Mouse (Mus musculus) small intestine, adult 2 months (tissue): Measurements from ENCODE around the gene Arfgap2. TPM values are rescaled to one million over a fixed set of nuclear protein-coding genes. Genes with fewer than 3 reads are reported as not detected.

Experiments
- H3K27ac ChIP-seq: fragments of 200-500 bp; 2 replicates; pipeline ENCODE4 v1.5.1; 2012; ENCODE audit warnings: low read depth, low read length, control low read depth, inconsistent platforms; ENCODE audit not compliant: insufficient read depth
- H3K27me3 ChIP-seq: fragments of 200-500 bp; 2 replicates; pipeline ENCODE4 v1.6.1; 2012; ENCODE audit warnings: mild to moderate bottlenecking, moderate library complexity, low read length, inconsistent platforms; ENCODE audit not compliant: control insufficient read depth, insufficient read depth
- H3K36me3 ChIP-seq: fragments of 200-500 bp; 2 replicates; pipeline ENCODE4 v1.6.1; 2012; ENCODE audit warnings: mild to moderate bottlenecking, low read length, control low read depth, inconsistent platforms; ENCODE audit not compliant: control insufficient read depth, insufficient read depth
- H3K4me1 ChIP-seq: fragments of 200-500 bp; 2 replicates; pipeline ENCODE4 v1.6.1; 2012; ENCODE audit warnings: low read length, inconsistent platforms, mixed read lengths; ENCODE audit not compliant: control insufficient read depth, insufficient read depth, insufficient read length
- H3K4me3 ChIP-seq: fragments of 200-500 bp; 2 replicates; pipeline ENCODE4 v1.5.1; 2012; ENCODE audit warnings: low read depth, mild to moderate bottlenecking, control low read depth, inconsistent platforms, low read length, moderate library complexity
- CTCF ChIP-seq: fragments of 200-500 bp; IDR thresholded peaks from 2 replicates; pipeline ENCODE4 v1.5.1; 2012; ENCODE audit warnings: low read depth, mild to moderate bottlenecking, control low read depth, inconsistent platforms, low read length, moderate library complexity, mixed read lengths; ENCODE audit not compliant: insufficient replicate concordance, insufficient read length; ENCODE audit errors: extremely low read depth
- POLR2A ChIP-seq: fragments of 200-500 bp; IDR thresholded peaks from 2 replicates; pipeline ENCODE4 v1.6.1; 2012; ENCODE audit warnings: low read depth, mild to moderate bottlenecking, control low read depth, inconsistent platforms, low read length, moderate library complexity
- WGBS: fragments of 180-500 bp; shearing (Covaris S2); methylation state at CpG from one replicate; pipeline ENCODE4 v1.1.7; 2018; 5-methylcytosine and 5-hydroxymethylcytosine counted together
- polyA plus RNA-seq: library from polyadenylated mRNA; depleted of rRNA; stranded (reverse); fragments of >200 nt; gene quantifications from 2 replicates; pipeline ENCODE4 v1.2.3, GENCODE M21; 2012

Arfgap2 gene
- polyA plus RNA-seq, 1 experiment: 34.6 TPM

GRCm38 (mm10) chr2:91263692-91264660 lies 798 bp upstream of the Arfgap2 start:
- no peak for TF ChIP-seq POLR2A
- TF ChIP-seq CTCF: no peak
- peak overlapping the region; percentile 76 for H3K4me3 ChIP-seq
- WGBS: 90% methylated on average over 17 of the region's 17 CpGs
- H3K27ac ChIP-seq: peak overlapping the region; percentile 78
- peaks cover 8% of the 10 kb centered on the region; the same call in 1 of the 2 replicates for H3K4me1 ChIP-seq
- H3K36me3 ChIP-seq: peaks cover 20% of the 10 kb centered on the region
- no peaks in the 10 kb centered on the region for H3K27me3 ChIP-seq

DNA sequence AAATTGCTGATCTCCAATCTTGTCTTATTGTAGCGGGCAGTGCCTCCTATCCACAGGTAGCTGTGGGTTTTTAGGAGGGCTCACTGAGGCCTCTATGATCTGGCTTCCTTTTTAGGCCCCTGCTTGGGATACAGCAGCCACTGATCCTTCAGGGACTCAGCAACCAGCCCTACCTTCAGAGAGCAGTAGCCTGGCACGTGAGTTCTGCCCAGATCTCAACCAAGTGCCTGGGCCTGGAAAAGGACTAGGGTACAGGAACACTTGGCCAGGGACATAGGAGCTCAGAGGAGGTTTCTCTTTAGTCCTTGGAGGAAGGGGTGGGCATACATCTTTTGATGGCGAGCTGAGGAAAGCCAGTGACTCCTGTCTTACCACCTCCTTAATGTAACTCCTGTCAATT lies 3.3 kb downstream of the Arfgap2 start:
- 98% methylated on average over 3 of the region's 3 CpGs for WGBS
- Histone ChIP-seq H3K4me3 (no peak overlapping the region), H3K27ac (no peak overlapping the region), H3K27me3 (no peaks in the 10 kb centered on the region), H3K4me1 (peaks cover 8% of the 10 kb centered on the region; the same call in 1 of the 2 replicates), H3K36me3 (peaks cover 54% of the 10 kb centered on the region)
- TF ChIP-seq CTCF (no peak), POLR2A (no peak)

GRCm38 (mm10) chr2:91268706-91269105 lies 3.9 kb downstream of the Arfgap2 start:
- no peaks in the 10 kb centered on the region for H3K27me3 ChIP-seq
- H3K36me3 ChIP-seq: peaks cover 61% of the 10 kb centered on the region
- TF ChIP-seq CTCF: no peak
- TF ChIP-seq POLR2A: no peak
- no peak overlapping the region for H3K4me3 ChIP-seq
- peaks cover 8% of the 10 kb centered on the region; the same call in 1 of the 2 replicates for H3K4me1 ChIP-seq
- H3K27ac ChIP-seq: no peak overlapping the region
- WGBS: 74% methylated on average over 2 of the region's 2 CpGs

- H3K27me3 ChIP-seq: no peaks in the 10 kb centered on the region
- TF ChIP-seq POLR2A (no peak), CTCF (no peak)
- peaks cover 70% of the 10 kb centered on the region for H3K36me3 ChIP-seq
- H3K4me3 ChIP-seq: no peak overlapping the region
- 90% methylated on average over 8 of the region's 8 CpGs for WGBS
- H3K4me1 ChIP-seq: peaks cover 4% of the 10 kb centered on the region; the same call in 1 of the 2 replicates
- H3K27ac ChIP-seq: no peak overlapping the region
Observed at GRCm38 (mm10) chr2:91269687-91270133, 4.9 kb downstream of the Arfgap2 start.

DNA sequence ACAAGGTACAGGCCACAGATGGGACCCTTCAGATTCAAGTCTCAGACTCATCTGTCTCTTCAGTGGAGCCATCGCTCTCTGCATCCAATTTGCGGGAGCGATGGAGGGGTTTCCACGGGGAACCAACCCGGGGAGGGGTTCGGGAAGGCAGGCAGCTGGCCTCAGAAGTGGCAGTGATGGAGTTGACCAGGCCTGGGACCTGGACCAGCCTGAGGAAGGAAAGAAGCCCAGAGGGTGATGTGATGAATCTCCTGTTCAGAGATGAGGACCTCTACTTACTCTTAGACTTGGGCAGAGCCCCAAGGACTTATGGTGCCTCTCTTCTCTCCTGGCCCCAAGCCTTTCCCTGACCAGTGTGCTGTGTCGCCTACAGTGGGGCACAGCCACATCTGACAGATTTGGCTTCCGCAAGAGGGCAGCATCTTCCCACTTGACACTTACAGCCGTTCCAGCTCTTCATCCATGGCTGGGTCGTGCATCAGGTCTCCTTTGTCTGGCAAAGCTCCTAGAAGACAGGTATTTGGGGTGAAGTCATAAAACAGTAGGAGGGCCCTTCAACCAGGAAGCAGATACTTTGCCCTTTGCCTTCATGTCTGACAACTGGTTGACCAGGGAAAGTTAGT lies 14.1 kb downstream of the Arfgap2 start:
- Histone ChIP-seq H3K27me3 (no peaks in the 10 kb centered on the region), H3K4me1 (peaks cover 8% of the 10 kb centered on the region; the same call in 1 of the 2 replicates), H3K4me3 (no peak overlapping the region), H3K27ac (peak overlapping the region; percentile 29; the same call in 1 of the 2 replicates), H3K36me3 (peaks cover 25% of the 10 kb centered on the region)
- TF ChIP-seq POLR2A (peak; percentile 25; the same call in 1 of the 2 replicates), CTCF (peak; percentile 69; the same call in 1 of the 2 replicates)
- WGBS: 31% methylated on average over 10 of the region's 10 CpGs

DNA sequence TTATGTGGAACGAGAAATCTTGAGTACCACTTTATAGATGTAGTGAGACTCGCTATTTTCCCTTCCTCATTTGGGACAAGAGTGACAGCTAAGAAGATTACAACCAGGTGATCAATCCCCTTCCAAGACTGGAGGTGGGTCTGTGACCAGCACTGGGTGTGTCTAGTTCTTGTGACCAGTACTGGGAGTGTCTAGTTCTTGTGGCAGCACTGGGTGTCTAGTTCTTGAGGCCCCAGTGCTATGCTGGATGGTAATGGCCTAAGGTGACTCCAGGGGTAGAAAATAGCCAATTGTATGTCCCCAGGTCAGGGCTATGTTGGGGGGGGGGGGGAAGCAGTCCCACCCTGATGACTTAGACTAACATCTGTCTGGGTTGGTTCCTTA lies 14.6 kb downstream of the Arfgap2 start:
- H3K4me3 ChIP-seq: no peak overlapping the region
- H3K36me3 ChIP-seq: peaks cover 21% of the 10 kb centered on the region
- H3K27ac ChIP-seq: peak overlapping the region; percentile 29; the same call in 1 of the 2 replicates
- peaks cover 9% of the 10 kb centered on the region; the same call in 1 of the 2 replicates for H3K4me1 ChIP-seq
- no peaks in the 10 kb centered on the region for H3K27me3 ChIP-seq
- no peak for TF ChIP-seq POLR2A
- WGBS: 24% methylated on average over 2 of the region's 2 CpGs

GRCm38 (mm10) chr2:91281366-91281765 lies 16.6 kb downstream of the Arfgap2 start:
- Histone ChIP-seq H3K27ac (no peak overlapping the region), H3K36me3 (peaks cover 3% of the 10 kb centered on the region), H3K4me3 (no peak overlapping the region), H3K27me3 (no peaks in the 10 kb centered on the region), H3K4me1 (peaks cover 12% of the 10 kb centered on the region; the same call in 1 of the 2 replicates)
- TF ChIP-seq POLR2A (no peak), CTCF (no peak)
- 30% methylated on average over 5 of the region's 5 CpGs for whole genome bisulfite sequencing
